ENCODE assay signal across 8 mouse cellular contexts in genomic region chr5:144257451-144258110, GRCm38 (mm10). TPM values are rescaled to one million over a fixed set of nuclear protein-coding genes. Genes with fewer than 3 reads are reported as not detected.
A peak's percentile ranks its signal among the peaks of the same experiment; 100 is the strongest.
DNase-seq lines count a peak whose midpoint lies in the region; ATAC-seq and TF ChIP-seq lines count a peak whose summit lies in the region.

No protein-coding gene starts in this region.

- ATAC-seq in erythroblast, adult 5-6 weeks (replicated peaks; ENCODE audit: low FRiP score, poor library complexity, severe bottlenecking) = no peak

- peaks cover 13% of the 10 kb centered on the region for H3K27me3 ChIP-seq in erythroblast, embryonic 14.5 days (ENCODE audit: control insufficient read depth)
- H3K27me3 ChIP-seq in E14TG2a.4 (ENCODE audit: insufficient read depth, low read length) = no peaks in the 10 kb centered on the region
- H3K27me3 ChIP-seq in hindbrain, embryonic 10.5 days (ENCODE audit: insufficient read depth, poor library complexity, severe bottlenecking) = no peaks in the 10 kb centered on the region

- WGBS in hindbrain, embryonic 10.5 days = 65% methylated on average over 3 of the region's 3 CpGs

- peaks cover 21% of the 10 kb centered on the region for H3K36me3 ChIP-seq in erythroblast, embryonic 14.5 days (ENCODE audit: control insufficient read depth)
- peaks cover 58% of the 10 kb centered on the region for H3K36me3 ChIP-seq in E14TG2a.4 (ENCODE audit: insufficient read depth, low read length)
- H3K36me3 ChIP-seq in hindbrain, embryonic 10.5 days = peaks cover 51% of the 10 kb centered on the region

- no peak for TF ChIP-seq CTCF in E14TG2a.4 (conservative IDR thresholded peaks at IDR 0.05; ENCODE audit: low read length)

- peak overlapping the region; percentile 76 for H3K4me3 ChIP-seq in erythroblast, embryonic 14.5 days (replicated peaks)
- H3K4me3 ChIP-seq in E14TG2a.4 (replicated peaks; ENCODE audit: low read length) = peak overlapping the region; percentile 84
- H3K4me3 ChIP-seq in hindbrain, embryonic 10.5 days = peak overlapping the region; percentile 99

- peaks cover 44% of the 10 kb centered on the region for H3K4me1 ChIP-seq in erythroblast, embryonic 14.5 days (ENCODE audit: control insufficient read depth)
- peaks cover 77% of the 10 kb centered on the region for H3K4me1 ChIP-seq in E14TG2a.4 (replicated peaks; ENCODE audit: low read depth, low read length)
- H3K4me1 ChIP-seq in hindbrain, embryonic 10.5 days (replicated peaks) = peaks cover 57% of the 10 kb centered on the region

- no peaks in the 10 kb centered on the region for H3K9me3 ChIP-seq in erythroblast, embryonic 14.5 days (ENCODE audit: control insufficient read depth, low read length)
- H3K9me3 ChIP-seq in E14TG2a.4 (ENCODE audit: low read length) = no peaks in the 10 kb centered on the region
- no peaks in the 10 kb centered on the region for H3K9me3 ChIP-seq in hindbrain, embryonic 10.5 days

- H3K27ac ChIP-seq in hindbrain, embryonic 10.5 days = peak overlapping the region; percentile 98

- no peak for DNase-seq in hindbrain, embryonic 10.5 days (ENCODE audit: low spot score)
- DNase-seq in lung, postnatal 10 days = peak; percentile 31
- no peak for DNase-seq in gastrocnemius, postnatal 4 days (ENCODE audit: low spot score in 2 of 2)
- no peak for DNase-seq in layer of hippocampus, postnatal 10 days (ENCODE audit: low spot score in 2 of 2)
- no peak for DNase-seq in frontal cortex, adult 2 months (ENCODE audit: extremely low spot score in 1 of 2, low spot score in 1 of 2)

RNA-seq across cellular contexts. Expression of gene Bri3, which starts 13.3 kb away (rescaled TPM):
- polyA plus RNA-seq in erythroblast, embryonic 14.5 days (2012) = 1.5 and 2.0 TPM in 2 replicates
- 1.9 and 9.0 TPM in 2 replicates for total RNA-seq in erythroblast, adult 5-6 weeks (2015; ENCODE audit: low replicate concordance)
- total RNA-seq in erythroblast, adult 5-6 weeks (2017; ENCODE audit: low replicate concordance) = 7.6 and 19.7 TPM in 2 replicates
- polyA plus RNA-seq in hindbrain, embryonic 10.5 days (2016; fragmentation: Nextera tagmentation; extraction: Ambion mirVana) = 115 and 157 TPM in 2 replicates
- total RNA-seq in gastrocnemius, postnatal 4 days (2021) = 10 to 100 TPM; 59.4 to 62.4 TPM
- total RNA-seq in layer of hippocampus, postnatal 10 days (2021) = 10 to 100 TPM; 64.3 to 69.4 TPM
- polyA plus RNA-seq in frontal cortex, adult 2 months (2012; rRNA removed) = 89.6 and 105 TPM in 2 replicates

RNA-seq across cellular contexts. Expression of gene Tecpr1, which starts 34.2 kb away (rescaled TPM):
- 0.09 and 0.18 TPM in 2 replicates for polyA plus RNA-seq in erythroblast, embryonic 14.5 days (2012)
- 0.38 and 2.1 TPM in 2 replicates for total RNA-seq in erythroblast, adult 5-6 weeks (2015; ENCODE audit: low replicate concordance)
- 0.56 and 0.94 TPM in 2 replicates for total RNA-seq in erythroblast, adult 5-6 weeks (2017; ENCODE audit: low replicate concordance)
- polyA plus RNA-seq in hindbrain, embryonic 10.5 days (2016; fragmentation: Nextera tagmentation; extraction: Ambion mirVana) = 23.4 and 24.7 TPM in 2 replicates
- 10 to 100 TPM; 27.5 to 28.6 TPM for total RNA-seq in gastrocnemius, postnatal 4 days (2021)
- total RNA-seq in layer of hippocampus, postnatal 10 days (2021) = 10 to 100 TPM; 85.3 to 99.4 TPM
- 69.5 and 71.7 TPM in 2 replicates for polyA plus RNA-seq in frontal cortex, adult 2 months (2012; rRNA removed)

Comparison
In these comparisons a context has a peak if more than half of its experiments do, and no peak if none do; other contexts are left out.
1. RNA of gene Tecpr1, which starts 34.2 kb away (total RNA-seq): 85.3 to 99.4 TPM in layer of hippocampus, postnatal 10 days and 27.5 to 28.6 TPM in gastrocnemius, postnatal 4 days; 0.38 to 2.1 TPM in erythroblast, adult 5-6 weeks; every median in the first group is over 4 times any median in the second.
2. Peak in every context shown above with its lines, with median percentiles within 50 percentile points of each other: H3K4me3 ChIP-seq.